Mouse (Mus musculus) right cerebral cortex, postnatal 25 days (tissue): ENCODE measurements at regions not wholly inside any gene's neighbourhood (a gene's known extent, or its start where the extent isn't known, plus 50 kb on each side); places are given as distances from the start of the nearest gene placed in this dataset.

Experiments used
- DNase-seq: peaks from one replicate; pipeline ENCODE4 v3.0.0; 2022

DNA sequence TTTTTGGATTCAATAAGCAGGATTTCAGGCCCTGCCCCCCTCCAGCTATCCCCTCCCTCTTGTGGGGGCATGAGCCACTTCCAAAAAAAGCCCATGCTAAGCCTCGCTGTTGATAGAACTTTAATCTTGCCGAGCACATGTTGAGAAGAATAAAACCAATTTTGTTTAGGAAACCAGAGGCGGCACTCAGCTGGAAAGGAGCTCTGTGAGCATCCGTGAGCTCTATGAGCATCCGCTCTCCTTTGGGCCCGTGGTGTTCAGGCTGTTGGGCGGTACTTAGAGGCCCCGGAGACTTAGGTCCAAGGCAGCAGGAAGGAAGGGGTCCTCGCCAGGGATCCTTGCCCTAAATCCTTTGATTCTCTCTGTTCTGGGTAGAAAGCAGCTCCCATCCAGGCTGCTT is 117.0 kb downstream of the Tle3 start:
- DNase-seq = no peak

DNA sequence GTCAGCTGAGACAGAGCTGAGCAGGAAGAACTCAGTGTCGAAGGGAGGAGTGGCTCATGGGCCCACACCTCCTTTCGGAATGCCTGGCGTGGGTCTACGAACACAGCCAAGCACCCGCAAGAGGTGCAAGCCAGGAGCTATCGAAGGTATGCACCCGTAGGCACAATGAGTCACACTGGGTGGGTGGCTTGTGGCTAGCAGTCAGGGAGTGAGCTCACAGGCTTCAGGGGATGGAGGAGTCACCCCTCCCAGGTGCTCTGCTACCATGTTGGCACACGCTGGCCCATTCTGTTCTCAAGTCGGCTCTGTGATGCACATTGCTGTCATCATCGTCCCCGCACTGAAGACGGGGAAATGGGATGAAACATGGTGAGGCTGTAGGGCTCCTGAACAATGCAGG is 115.7 kb downstream of the Tle3 start:
- peak; percentile 37 for DNase-seq

DNA sequence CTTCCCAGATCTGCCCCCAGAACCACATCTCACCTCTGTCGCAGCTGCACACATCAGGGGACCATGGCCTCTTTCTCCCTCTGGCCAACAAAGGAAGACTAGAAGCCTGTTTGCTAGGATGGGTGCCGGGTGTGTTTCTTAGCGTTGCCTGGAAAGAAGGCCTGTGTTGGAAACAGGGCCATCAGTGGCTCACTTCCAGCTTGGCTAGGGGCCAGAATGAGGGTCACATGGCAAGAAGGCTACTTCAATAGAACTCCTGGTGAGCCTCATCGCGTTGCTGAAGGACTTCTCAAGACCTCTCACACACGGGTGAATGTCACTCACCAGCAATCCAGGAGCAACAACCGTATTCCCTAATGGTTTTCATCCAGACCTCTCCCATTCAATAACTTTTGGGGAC is 115.0 kb downstream of the Tle3 start:
- DNase-seq = no peak

DNA sequence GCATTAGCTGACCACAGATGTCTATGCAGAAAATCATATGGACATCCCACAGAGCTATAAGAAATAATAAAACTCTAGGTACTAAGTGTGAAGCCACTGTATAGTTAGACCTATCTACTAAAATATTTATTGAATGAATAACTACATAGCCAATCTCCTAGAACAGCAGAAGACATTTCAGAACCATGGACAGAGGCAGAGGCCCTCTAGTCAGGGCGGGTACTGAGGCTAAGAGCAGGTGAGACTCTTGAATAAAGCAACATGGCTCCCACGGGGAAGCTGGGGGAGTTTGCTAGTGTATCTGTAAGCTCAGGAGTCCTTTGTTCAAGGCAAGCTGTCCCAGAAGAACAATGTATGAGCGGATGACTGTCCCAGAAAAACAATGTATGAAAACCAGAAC is 112.2 kb downstream of the Tle3 start:
- no peak for DNase-seq

DNA sequence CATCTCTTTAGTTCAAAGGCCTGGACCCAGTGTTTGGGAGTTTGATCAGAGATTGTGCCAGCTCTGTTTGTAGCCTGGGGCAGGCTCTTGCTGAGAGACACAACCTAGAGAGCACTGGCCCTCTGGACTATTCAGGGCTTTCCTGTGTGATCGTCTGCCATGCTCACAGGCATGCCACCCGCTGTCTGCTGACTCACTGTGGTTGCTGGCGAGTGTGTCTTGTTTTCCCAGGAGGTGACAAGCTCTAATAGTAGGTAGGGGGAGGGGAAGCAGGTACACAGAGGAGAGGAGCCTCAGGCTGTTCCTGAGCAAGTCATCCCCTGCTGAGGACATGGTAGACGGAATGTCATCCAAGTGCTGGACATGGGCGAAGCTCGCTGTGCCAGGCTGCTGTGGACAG is 107.5 kb downstream of the Tle3 start:
- no peak for DNase-seq

DNA sequence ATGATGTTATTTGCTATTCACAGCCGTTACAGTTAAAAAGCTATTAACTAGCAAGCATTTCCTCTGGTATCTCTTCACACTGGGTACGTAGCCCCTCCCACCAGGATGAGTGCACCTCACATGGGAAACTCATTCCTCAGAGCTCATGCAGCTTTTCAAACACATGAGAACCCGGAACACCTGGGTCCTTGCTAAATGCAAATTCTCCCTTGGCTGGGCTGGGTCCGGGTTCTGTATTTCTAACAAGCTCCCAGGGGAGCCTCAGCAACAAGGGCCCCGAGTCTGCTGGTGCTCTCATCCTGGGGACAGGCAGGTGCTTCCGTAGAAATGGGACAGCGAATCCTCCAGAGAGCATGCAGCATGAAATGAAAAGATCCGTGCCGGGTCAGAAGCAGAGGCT is 106.7 kb downstream of the Tle3 start:
- DNase-seq = no peak

DNA sequence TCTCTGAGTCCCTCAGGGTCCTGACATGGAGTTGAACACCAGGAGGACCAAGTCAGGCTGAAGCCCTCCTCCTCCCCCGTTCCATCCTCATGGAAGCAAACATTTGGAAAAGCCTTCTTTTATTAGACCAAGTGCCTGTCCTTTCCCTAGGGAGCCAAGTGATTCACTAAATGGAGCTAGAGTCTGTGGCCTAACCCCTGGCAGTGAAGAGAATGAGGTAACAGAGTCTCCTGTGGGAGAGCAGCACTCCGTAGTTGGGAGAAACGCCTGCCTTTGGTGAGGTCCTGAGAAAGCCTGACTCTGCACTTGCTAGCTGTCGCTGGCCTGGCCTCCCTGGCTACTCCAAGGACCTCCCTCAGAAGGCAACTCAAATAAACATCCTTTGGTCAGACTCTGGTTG is 104.2 kb downstream of the Tle3 start:
- DNase-seq = no peak

DNA sequence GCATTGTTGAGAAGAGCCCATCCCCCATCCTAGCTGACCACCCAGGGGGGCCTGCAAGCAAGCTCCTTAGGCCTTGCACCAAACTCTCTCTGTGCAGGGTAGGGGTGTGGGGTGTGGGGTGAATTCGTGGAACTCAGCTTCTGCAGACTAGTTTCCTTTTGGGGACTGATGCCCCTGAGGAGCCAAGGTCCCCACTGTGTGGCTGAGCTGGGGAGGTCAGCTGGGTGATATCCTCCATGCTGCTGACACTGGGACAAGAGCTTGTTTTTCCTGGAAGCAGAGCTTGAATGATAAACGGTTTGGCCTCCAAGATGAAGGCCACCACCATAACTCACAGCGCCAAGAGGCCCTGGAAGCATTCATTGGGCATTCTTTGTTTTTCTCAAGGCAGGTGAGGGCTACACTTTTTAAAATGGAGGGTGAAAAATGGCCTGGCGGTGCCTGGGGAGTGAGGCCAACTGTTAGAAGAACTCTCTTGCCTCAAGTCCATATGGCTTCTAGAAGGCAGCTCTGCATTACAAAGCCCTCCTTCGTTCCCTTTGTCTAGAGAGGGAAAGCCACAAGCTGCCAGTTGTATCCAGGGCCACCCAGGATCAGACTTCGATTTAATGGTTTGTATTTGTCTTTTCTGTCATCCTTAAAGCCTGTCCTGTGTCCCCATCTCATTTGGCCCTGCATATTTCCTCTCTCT is 98.8 kb downstream of the Tle3 start:
- no peak for DNase-seq

DNA sequence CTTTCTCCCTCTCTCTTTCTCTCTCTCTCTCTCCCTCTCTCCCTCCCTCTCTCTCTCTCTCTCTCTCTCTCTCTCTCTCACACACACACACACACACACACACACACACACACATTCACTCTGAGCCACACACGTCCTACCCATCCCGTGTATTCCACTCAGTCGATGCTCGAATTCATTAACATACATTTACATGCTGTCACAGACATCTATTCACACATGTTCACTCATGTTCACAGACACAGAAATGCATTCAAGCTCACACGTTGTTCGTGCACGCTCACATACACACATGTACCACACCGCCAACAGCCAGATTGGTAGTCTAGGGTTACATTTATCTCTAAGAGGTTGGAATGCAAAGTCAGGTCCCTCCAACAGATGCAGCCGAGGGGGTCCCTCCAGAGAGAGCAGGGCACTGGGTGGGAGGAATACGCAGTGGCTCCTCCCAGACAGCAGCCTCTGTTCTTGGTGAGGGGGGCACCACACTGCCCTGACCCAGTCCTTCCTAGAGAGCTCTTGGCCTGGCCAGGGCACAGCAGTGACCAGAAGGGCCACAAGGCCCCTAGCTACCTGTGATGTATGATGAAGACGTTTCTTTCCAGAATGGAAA is 96.8 kb downstream of the Tle3 start:
- DNase-seq = no peak

DNA sequence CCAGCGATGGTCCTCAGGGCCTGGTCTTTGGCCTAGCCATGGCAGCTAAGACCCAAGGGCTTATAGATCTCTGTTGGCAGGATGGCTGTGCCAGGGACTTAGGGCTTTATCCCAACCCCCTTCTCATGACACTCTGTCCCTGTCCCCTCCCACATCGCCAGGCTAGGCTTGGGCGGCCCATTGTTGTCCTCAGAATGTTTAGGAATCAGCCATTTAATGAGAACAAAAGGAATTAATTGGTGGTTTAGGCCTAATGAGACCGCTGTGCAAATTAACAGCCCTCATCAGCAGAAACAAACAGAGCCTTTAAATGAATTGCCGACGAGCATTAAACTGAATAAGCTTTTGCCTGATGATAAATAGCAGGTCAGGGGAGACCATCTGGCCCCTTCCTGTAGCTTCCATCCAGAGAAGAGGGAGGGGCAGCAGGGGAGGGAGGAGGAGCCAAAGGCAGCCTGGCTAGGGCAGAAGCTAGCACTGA is 96.2 kb downstream of the Tle3 start:
- DNase-seq = no peak
